Mouse (Mus musculus): ENCODE data around the gene Elfn1. TPM values are rescaled to one million over a fixed set of nuclear protein-coding genes. Genes with fewer than 3 reads are reported as not detected.

Elfn1 gene
- total RNA-seq (2014; rRNA removed) (17.2 and 28.9 TPM in 2 replicates), polyA plus RNA-seq (2015; fragmentation: Nextera tagmentation; extraction: Ambion mirVana) (3.4 and 4.1 TPM in 2 replicates)

DNA sequence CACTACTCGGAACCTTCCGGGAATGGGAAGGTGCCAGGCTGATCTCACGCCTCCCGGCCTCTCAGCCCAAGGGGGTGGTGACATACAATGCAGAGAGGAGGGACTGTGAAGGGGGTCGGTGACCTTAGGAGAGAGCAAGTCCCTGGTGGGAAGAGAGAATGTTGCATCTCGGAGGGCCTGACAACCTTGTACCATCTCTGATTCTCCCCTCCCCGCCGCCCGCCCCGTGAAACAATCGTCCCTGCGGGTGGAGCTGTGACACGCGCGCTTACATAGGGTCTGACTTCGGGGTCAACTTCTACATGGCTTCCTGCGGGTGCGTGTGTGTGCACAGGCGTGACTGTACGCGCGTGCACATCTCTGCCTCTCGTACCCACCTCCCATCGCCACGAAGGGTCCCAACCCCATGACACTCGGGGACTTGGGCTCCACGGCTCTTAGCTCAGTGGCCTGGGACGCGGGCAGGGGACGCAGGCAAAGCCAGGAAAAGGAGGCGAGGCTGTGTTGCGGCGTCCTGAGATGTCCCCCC is at the start of gene Elfn1:
Gene Elfn1 (plus strand): TSS at position 230 of the 529 bp plus-strand sequence.
- Histone ChIP-seq H3K9me3 (ENCODE audit: low read length) (no peaks in the 10 kb centered on the region), H3K27ac (ENCODE audit: low read depth, low read length) (peak within 1 kb of the TSS; percentile 62), H3K36me3 (ENCODE audit: insufficient read depth) (no peaks in the 10 kb centered on the region), H3K9ac (peak within 1 kb of the TSS; percentile 68), H3K4me2 (ENCODE audit: low read depth) (peak within 1 kb of the TSS; percentile 97), H3K4me3 (ENCODE audit: low read depth, low read length) (peak within 1 kb of the TSS; percentile 75), H3K4me1 (ENCODE audit: insufficient read depth) (peaks cover 8% of the 10 kb centered on the region), H3K27me3 (ENCODE audit: insufficient read depth, low read length) (peaks cover 39% of the 10 kb centered on the region)
- under 1% methylated on average over 33 of the region's 33 CpGs for WGBS
- DNase-seq: peak; percentile 52
- ATAC-seq: peak; percentile 30
- 0 out of 2 replicates have a peak, but pooled peaks have one; percentile 10 for TF ChIP-seq CTCF (IDR thresholded peaks at IDR 0.05; ENCODE audit: low read depth)

DNA sequence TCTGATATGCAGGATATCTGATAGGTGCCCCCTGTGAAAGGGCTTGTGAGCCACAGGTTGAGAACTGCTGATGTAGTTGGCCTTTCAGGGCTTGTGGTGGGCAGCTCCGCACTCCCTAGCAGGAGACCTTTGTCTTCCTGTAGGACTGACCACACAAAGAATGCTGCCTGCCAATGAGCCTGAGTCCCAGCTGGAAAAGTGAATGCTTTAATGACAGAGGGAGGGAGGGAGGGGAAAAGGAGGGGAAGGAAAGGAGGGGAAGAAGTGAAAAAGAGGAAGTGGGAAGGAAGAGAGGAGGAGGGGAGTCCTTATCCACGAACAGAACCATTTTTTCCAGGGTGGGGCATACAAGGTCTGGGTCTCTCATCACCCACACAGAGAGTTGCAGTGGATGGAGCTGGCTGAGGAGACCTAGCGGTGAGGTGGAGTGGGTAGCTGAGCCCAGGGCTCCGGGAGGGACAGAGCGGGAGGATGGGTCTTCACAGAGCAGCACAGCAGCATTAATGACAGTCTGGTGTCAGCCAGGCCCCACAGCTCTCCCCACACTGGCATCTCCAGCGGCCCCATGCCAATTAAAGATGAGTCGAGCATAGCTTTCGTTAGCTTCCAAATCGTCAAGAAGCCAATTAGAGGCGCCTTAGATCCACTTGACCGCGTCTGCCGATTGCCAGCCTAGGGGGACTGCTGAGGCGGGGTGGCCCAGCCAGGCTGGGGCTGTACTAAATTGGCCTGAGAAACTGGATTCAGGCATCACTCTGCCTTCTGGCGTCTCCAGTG is 47.2 kb upstream of the Elfn1 start:
- H3K9ac ChIP-seq: no peak overlapping the region
- WGBS: 9% methylated on average over 15 of the region's 15 CpGs
- no peaks in the 10 kb centered on the region for H3K9me3 ChIP-seq (ENCODE audit: low read length)
- DNase-seq: no peak
- peak overlapping the region; percentile 17; the same call in 1 of the 2 replicates for H3K4me2 ChIP-seq (ENCODE audit: low read depth)
- ATAC-seq: no peak
- no peaks in the 10 kb centered on the region for H3K27me3 ChIP-seq (ENCODE audit: insufficient read depth, low read length)
- no peaks in the 10 kb centered on the region for H3K4me1 ChIP-seq (ENCODE audit: insufficient read depth)
- no peak overlapping the region for H3K27ac ChIP-seq (ENCODE audit: low read depth, low read length)
- no peaks in the 10 kb centered on the region for H3K36me3 ChIP-seq (ENCODE audit: insufficient read depth)
- TF ChIP-seq CTCF (IDR thresholded peaks at IDR 0.05; ENCODE audit: low read depth): no peak
- no peak overlapping the region for H3K4me3 ChIP-seq (ENCODE audit: low read depth, low read length)

DNA sequence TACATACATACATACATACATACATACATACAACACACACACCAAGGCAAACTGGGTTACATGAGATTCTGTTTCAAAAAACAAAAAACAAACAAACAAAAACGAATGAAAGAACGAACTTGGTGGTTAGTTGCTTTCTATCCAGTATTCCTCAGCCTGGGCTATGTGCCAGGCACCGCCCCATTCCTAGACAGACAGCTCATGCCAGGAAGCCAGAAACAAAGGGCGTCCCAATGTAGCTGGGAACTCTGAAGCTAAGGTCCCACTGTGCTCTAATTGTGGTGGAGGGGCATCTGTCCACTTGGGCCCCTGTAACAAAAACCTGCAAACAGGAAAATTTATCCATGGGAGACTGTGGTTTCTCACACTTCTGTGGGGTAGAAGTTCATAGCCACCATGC is 45.0 kb upstream of the Elfn1 start:
- Histone ChIP-seq H3K9me3 (ENCODE audit: low read length) (no peaks in the 10 kb centered on the region), H3K4me3 (ENCODE audit: low read depth, low read length) (no peak overlapping the region), H3K4me1 (ENCODE audit: insufficient read depth) (no peaks in the 10 kb centered on the region), H3K27ac (ENCODE audit: low read depth, low read length) (no peak overlapping the region), H3K27me3 (ENCODE audit: insufficient read depth, low read length) (no peaks in the 10 kb centered on the region), H3K4me2 (ENCODE audit: low read depth) (no peak overlapping the region), H3K9ac (no peak overlapping the region), H3K36me3 (ENCODE audit: insufficient read depth) (no peaks in the 10 kb centered on the region)
- WGBS: 16% methylated on average over 4 of the region's 4 CpGs
- no peak for TF ChIP-seq CTCF (IDR thresholded peaks at IDR 0.05; ENCODE audit: low read depth)
- DNase-seq (peak; percentile 71), ATAC-seq (no peak; the same call in 1 of the 2 replicates)

DNA sequence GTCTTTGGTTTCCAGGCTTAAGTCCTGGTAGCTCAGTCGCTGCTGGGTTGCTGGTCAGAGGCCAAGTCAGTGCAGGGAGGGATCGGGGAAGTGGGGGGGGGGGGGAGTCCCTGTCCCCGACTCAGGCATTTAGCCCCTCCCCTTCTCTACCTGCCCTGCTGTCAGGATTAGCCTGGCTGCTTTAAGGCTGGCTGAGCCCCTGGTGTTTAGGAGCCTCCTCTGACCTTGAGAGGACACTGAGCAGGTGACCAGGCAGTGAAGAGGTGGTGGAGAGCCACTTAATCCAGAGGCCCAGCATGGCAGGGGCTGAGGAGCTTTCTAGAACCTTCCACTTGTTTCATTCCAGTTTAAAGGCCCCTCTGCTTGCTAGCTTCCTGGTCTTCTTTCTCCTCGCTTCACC is 36.9 kb upstream of the Elfn1 start:
- H3K9me3 ChIP-seq (ENCODE audit: low read length): no peaks in the 10 kb centered on the region
- H3K9ac ChIP-seq: no peak overlapping the region
- H3K4me1 ChIP-seq (ENCODE audit: insufficient read depth): no peaks in the 10 kb centered on the region
- ATAC-seq (no peak), DNase-seq (no peak)
- H3K4me2 ChIP-seq (ENCODE audit: low read depth): no peak overlapping the region
- no peaks in the 10 kb centered on the region for H3K27me3 ChIP-seq (ENCODE audit: insufficient read depth, low read length)
- H3K36me3 ChIP-seq (ENCODE audit: insufficient read depth): no peaks in the 10 kb centered on the region
- 16% methylated on average over 4 of the region's 4 CpGs for WGBS
- H3K27ac ChIP-seq (ENCODE audit: low read depth, low read length): no peak overlapping the region
- H3K4me3 ChIP-seq (ENCODE audit: low read depth, low read length): no peak overlapping the region
- TF ChIP-seq CTCF (IDR thresholded peaks at IDR 0.05; ENCODE audit: low read depth): no peak

DNA sequence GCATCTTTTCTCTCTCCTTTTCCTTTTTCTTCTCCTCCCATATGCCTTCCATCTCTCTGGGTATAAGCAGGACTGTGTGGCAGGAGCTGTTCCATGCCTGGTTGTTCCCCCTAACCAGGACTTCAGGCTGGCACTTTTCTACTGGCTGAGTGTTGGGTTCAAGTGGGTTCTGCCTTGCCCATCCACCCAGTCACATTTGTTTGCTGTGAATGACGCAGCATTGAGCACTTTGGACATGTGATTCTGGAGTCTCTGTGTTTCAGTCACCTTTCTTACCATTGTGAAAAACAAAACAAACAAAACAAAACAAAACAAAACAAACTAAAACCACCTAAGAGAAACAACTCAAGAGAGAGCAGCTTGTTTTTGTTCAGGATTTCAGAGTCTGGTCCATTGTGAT is 36.2 kb upstream of the Elfn1 start:
- WGBS: 79% methylated on average over 1 of the region's 1 CpGs
- no peak overlapping the region for H3K4me2 ChIP-seq (ENCODE audit: low read depth)
- ATAC-seq: no peak

DNA sequence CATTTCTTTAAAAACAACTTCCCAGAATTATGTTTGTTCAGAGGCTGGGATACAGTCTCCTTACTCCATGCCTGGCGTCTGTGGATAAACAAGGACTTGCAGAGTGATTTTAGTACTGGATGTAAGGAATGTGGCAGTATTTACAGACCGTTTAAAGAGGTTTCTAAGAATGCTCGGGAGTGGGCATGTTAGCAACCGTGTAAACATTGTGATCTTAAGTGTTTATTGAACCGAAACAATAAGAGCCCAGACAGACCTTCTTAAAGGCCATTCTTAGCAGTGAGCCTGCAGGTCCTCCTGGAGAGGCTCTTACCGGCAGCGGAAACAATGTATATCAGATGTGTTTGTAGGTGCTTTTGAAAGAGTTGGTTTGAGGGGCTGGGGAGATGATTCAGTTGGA is 30.2 kb upstream of the Elfn1 start:
- no peaks in the 10 kb centered on the region for H3K9me3 ChIP-seq (ENCODE audit: low read length)
- no peaks in the 10 kb centered on the region for H3K36me3 ChIP-seq (ENCODE audit: insufficient read depth)
- H3K27ac ChIP-seq (ENCODE audit: low read depth, low read length): no peak overlapping the region
- no peak for ATAC-seq
- no peaks in the 10 kb centered on the region for H3K27me3 ChIP-seq (ENCODE audit: insufficient read depth, low read length)
- 47% methylated on average over 7 of the region's 7 CpGs for WGBS
- no peaks in the 10 kb centered on the region for H3K4me1 ChIP-seq (ENCODE audit: insufficient read depth)
- H3K9ac ChIP-seq: no peak overlapping the region
- no peak overlapping the region for H3K4me3 ChIP-seq (ENCODE audit: low read depth, low read length)
- no peak for TF ChIP-seq CTCF (IDR thresholded peaks at IDR 0.05; ENCODE audit: low read depth)
- H3K4me2 ChIP-seq (ENCODE audit: low read depth): no peak overlapping the region
- DNase-seq: no peak

More for the DNA sequence above, 36.2 kb upstream of the Elfn1 start:
- Histone ChIP-seq H3K4me3 (ENCODE audit: low read depth, low read length) (no peak overlapping the region), H3K36me3 (ENCODE audit: insufficient read depth) (no peaks in the 10 kb centered on the region), H3K9ac (no peak overlapping the region), H3K27me3 (ENCODE audit: insufficient read depth, low read length) (no peaks in the 10 kb centered on the region), H3K9me3 (ENCODE audit: low read length) (no peaks in the 10 kb centered on the region), H3K27ac (ENCODE audit: low read depth, low read length) (no peak overlapping the region), H3K4me1 (ENCODE audit: insufficient read depth) (no peaks in the 10 kb centered on the region)
- TF ChIP-seq CTCF (IDR thresholded peaks at IDR 0.05; ENCODE audit: low read depth): no peak
- DNase-seq: no peak

DNA sequence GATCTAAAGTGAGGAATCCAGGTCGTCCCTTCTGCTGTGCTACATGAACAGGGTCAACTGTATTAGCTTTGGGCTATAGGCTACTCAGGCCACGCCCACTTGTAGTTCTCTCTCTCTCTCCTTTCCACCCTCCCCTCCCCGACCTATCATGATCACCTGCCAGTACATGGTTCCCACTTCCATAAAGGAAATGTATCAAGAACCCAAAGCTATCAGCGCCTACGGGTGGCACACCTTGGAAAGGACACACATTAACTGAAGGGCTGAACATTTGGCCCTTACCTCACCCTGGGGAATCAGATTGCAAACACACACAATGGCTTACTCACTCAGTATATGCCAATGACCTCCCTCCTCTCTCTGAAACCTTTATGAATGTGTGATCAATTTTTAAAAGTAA is 28.0 kb upstream of the Elfn1 start:
- Histone ChIP-seq H3K4me1 (ENCODE audit: insufficient read depth) (no peaks in the 10 kb centered on the region), H3K4me3 (ENCODE audit: low read depth, low read length) (no peak overlapping the region), H3K9me3 (ENCODE audit: low read length) (no peaks in the 10 kb centered on the region), H3K4me2 (ENCODE audit: low read depth) (no peak overlapping the region), H3K27ac (ENCODE audit: low read depth, low read length) (no peak overlapping the region), H3K27me3 (ENCODE audit: insufficient read depth, low read length) (no peaks in the 10 kb centered on the region), H3K36me3 (ENCODE audit: insufficient read depth) (no peaks in the 10 kb centered on the region), H3K9ac (no peak overlapping the region)
- TF ChIP-seq CTCF (IDR thresholded peaks at IDR 0.05; ENCODE audit: low read depth): no peak
- DNase-seq: no peak
- ATAC-seq: no peak
- WGBS: 80% methylated on average over 5 of the region's 5 CpGs

Data from forebrain, postnatal 0 days (tissue).